Comparison of ENCODE assay signal across 18 mouse cellular contexts in the genomic region with DNA sequence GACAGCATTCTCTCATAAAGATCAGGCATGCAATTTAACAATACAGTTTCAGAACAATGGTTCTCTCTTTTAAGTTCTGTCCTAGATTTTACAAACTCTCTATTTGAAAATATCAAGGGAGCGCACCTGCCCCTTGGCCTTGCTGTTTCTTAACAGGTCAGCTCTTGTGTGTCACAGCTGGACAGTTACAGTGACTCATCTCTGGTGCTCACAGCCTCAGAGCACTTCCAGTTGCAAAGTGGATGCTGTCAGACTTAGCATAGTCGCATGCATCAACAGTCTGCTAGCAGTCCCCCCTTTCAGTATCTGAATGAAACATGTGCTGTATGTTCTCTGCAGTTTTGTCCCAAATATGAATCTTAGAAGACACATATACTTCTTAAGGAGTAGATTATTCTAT. TPM values are rescaled to one million over a fixed set of nuclear protein-coding genes. Genes with fewer than 3 reads are reported as not detected.
DNase-seq lines count a peak whose midpoint lies in the region; ATAC-seq lines count a peak whose summit lies in the region.
"Had no signal": no experiment of that assay in that cellular context is flagged by ENCODE, and none has a peak within 500 bp of the region (broad histone marks: within the 10 kb centered on the region; RNA-seq: fewer than 3 reads in every experiment).

No protein-coding gene starts in this region.

- ATAC-seq in erythroid progenitor cell, adult 5-6 weeks (replicated peaks; ENCODE audit: low FRiP score, poor library complexity, severe bottlenecking), result no peak
- ATAC-seq: CD4-positive, CD25-positive, alpha-beta regulatory T cell, adult 4 months; forebrain, embryonic 16.5 days; intestine, postnatal 0 days had no signal

- DNase-seq in 3T3-L1 (ENCODE audit: low read depth, low spot score) (peak; percentile 27), 416B (ENCODE audit: low read depth) (peak; percentile 10), NIH3T3 (ENCODE audit: low read depth) (peak; percentile 25)
- no peak for DNase-seq in frontal cortex, postnatal 10 days (ENCODE audit: low spot score in 2 of 2)
- no peak for DNase-seq in embryo, embryonic 9.5 days (ENCODE audit: extremely low spot score)
- DNase-seq: adrenal gland, adult 2 months; adrenal gland, postnatal 14 days; B cell, adult 2 months; cerebellum, adult 11 months; cerebellum, adult 8-10 months; cerebellum, postnatal 10 days; cerebellum, postnatal 36 days; gastrocnemius, postnatal 14 days; kidney, adult 2 months had no signal

RNA-seq across cellular contexts. Expression of a gene that starts 26.3 kb away (rescaled TPM):
- 4.2 and 9.7 TPM in 2 replicates for total RNA-seq in erythroid progenitor cell, adult 5-6 weeks (2015; ENCODE audit: low replicate concordance)
- total RNA-seq in erythroid progenitor cell, adult 5-6 weeks (2017; ENCODE audit: low replicate concordance), result 3.0 and 3.1 TPM in 2 replicates

RNA-seq across cellular contexts. Expression of a gene that starts 53.9 kb away (rescaled TPM):
- total RNA-seq in erythroid progenitor cell, adult 5-6 weeks (2015; ENCODE audit: low replicate concordance), result 59.1 and 90.1 TPM in 2 replicates
- total RNA-seq in erythroid progenitor cell, adult 5-6 weeks (2017; ENCODE audit: low replicate concordance), result 139 and 149 TPM in 2 replicates

Comparison
In these comparisons a context has a peak if more than half of its experiments do, and no peak if none do; other contexts are left out.
1. DNase-seq: peak in 3T3-L1 (single experiment), 416B (single experiment) and NIH3T3 (single experiment); none in frontal cortex, postnatal 10 days (0 of 2) and embryo, embryonic 9.5 days (single experiment).